Mouse (Mus musculus) midbrain, embryonic 11.5 days (tissue): ENCODE measurements around the gene Gap43. TPM values are rescaled to one million over a fixed set of nuclear protein-coding genes. Genes with fewer than 3 reads are reported as not detected.
A peak's percentile ranks its signal among the peaks of the same experiment; 100 is the strongest.

Experiments
- ATAC-seq: fragments of 200-750 bp; cut with Nextera tagmentation; 2 replicates; pipeline ENCODE4 v1.8.0; 2017; ENCODE audit warnings: moderate TSS enrichment, moderate library complexity; ENCODE audit not compliant: low FRiP score
- DNase-seq: peaks from one replicate; pipeline ENCODE4 v3.0.0; 2015; ENCODE audit warnings: low spot score; ENCODE audit errors: missing footprints
- H3K27ac ChIP-seq: fragments of 300-500 bp; sonication (generic); 2 replicates; pipeline ENCODE4 v1.5.1; 2014; ENCODE audit warnings: low read depth, low read length
- H3K27me3 ChIP-seq: fragments of 300-500 bp; sonication (generic); 2 replicates; pipeline ENCODE4 v1.6.1; 2014; ENCODE audit warnings: mild to moderate bottlenecking, low read length, moderate library complexity, mixed read lengths; ENCODE audit not compliant: control insufficient read depth, insufficient read depth
- H3K36me3 ChIP-seq: fragments of 300-500 bp; sonication (generic); 2 replicates; pipeline ENCODE4 v1.6.1; 2014; ENCODE audit warnings: mild to moderate bottlenecking, low read length, moderate library complexity, mixed read lengths; ENCODE audit not compliant: control insufficient read depth, insufficient read depth
- H3K4me1 ChIP-seq: fragments of 300-500 bp; sonication (generic); 2 replicates; pipeline ENCODE4 v1.6.1; 2014; ENCODE audit warnings: low read length; ENCODE audit not compliant: control insufficient read depth, insufficient read depth
- H3K4me2 ChIP-seq: fragments of 300-500 bp; sonication (generic); 2 replicates; pipeline ENCODE4 v1.6.1; 2014; ENCODE audit warnings: mild to moderate bottlenecking, moderate library complexity
- H3K4me3 ChIP-seq: fragments of 300-500 bp; sonication (generic); 2 replicates; pipeline ENCODE4 v1.5.1; 2014; ENCODE audit warnings: low read depth, low read length
- H3K9ac ChIP-seq: fragments of 300-500 bp; sonication (generic); 2 replicates; pipeline ENCODE4 v1.6.1; 2014; ENCODE audit warnings: low read length
- H3K9me3 ChIP-seq: fragments of 300-500 bp; sonication (generic); 2 replicates; pipeline ENCODE4 v1.6.1; 2016; ENCODE audit warnings: low read length; ENCODE audit not compliant: control insufficient read depth
- WGBS: fragments of 180-500 bp; shearing (Covaris S2); extraction: QIAGEN DNeasy Blood & Tissue Kit; methylation state at CpG from one replicate; pipeline ENCODE4 v1.1.7; 2014; 5-methylcytosine and 5-hydroxymethylcytosine counted together
- polyA plus RNA-seq: library from polyadenylated mRNA; unstranded; fragments of >200 nt; fragmentation: Nextera tagmentation; extraction: Ambion mirVana; gene quantifications from 2 replicates; pipeline ENCODE4 v1.2.1, GENCODE M21; 2014

Gap43 gene
- polyA plus RNA-seq, 1 experiment from 2014 or later = 301 TPM

DNA sequence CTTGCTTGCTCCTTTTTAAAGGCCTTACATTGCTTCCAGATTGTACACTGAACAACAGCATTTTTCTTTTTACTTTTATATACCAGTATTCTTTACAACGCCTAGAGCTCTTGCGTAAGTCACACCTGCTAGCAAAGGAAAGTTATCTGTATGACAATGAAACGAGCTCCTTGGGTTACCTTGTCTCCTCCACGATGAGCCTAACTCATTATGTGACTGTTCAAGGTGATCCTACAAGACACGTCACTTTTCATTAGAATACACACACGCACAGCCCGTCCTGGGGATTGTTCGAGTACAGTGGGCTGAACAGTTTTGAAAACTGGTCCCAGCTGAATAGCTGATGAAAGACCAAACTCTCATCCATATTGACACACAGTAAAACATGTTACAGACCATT, 63.2 kb downstream of the Gap43 start:
- ATAC-seq (no peak), DNase-seq (peak; percentile 81)

DNA sequence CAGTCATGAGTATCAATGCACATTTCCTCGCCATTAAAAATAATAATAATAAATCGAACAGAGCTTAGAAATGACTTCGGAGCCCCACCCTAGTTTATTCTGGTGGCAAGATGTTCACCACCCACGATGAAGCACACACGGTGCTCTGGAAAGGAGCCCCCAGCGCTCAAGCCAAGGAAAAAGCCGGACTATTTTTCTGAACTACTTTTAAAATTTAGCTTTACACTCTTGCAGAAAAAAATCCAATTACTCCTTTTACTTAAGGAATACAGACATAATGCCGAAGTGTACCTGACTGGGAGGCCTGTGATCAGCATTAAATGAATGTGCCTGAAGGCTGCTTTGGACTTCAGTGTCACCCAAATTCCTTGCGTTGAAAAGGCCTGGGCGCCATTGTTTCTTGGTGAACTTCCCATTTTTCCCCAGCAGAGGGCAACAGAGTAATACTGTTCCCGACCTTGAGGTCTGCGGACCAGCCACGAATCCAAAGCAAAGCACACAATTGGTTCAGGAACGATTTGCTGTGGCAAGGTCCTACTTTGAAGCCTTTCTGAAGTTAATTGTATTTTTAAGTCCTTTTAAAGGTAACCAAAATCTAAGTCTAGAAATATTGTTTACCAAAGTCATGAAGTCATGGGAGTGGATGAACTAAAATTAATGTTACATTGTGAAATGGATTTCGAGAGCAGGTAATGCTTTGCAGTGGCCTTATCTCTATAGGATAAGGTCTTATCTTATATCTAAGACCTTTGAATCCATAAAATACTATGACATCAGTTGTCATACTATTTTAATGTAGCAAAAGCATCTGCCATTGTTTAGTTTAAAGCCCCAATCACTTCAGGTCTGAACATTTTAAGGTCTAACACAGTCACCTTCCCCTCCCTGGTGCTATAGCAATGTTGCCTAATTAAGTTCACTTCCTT, 64.0 kb downstream of the Gap43 start:
- Histone ChIP-seq H3K4me1 (peaks cover 8% of the 10 kb centered on the region), H3K36me3 (no peaks in the 10 kb centered on the region), H3K9me3 (no peaks in the 10 kb centered on the region), H3K4me3 (no peak overlapping the region), H3K27ac (0 out of 2 replicates have a peak overlapping the region, but pooled peaks have one; percentile 25), H3K9ac (peak overlapping the region; percentile 30; the same call in 1 of the 2 replicates), H3K4me2 (no peak overlapping the region), H3K27me3 (peaks cover 4% of the 10 kb centered on the region)
- DNase-seq = peak; percentile 99
- WGBS = 38% methylated on average over 15 of the region's 15 CpGs
- ATAC-seq = peak; percentile 71

More for the DNA sequence above, 63.2 kb downstream of the Gap43 start:
- Histone ChIP-seq H3K4me2 (no peak overlapping the region), H3K27me3 (peaks cover 4% of the 10 kb centered on the region), H3K4me1 (peaks cover 8% of the 10 kb centered on the region), H3K9ac (no peak overlapping the region), H3K27ac (no peak overlapping the region), H3K9me3 (no peaks in the 10 kb centered on the region), H3K4me3 (no peak overlapping the region), H3K36me3 (no peaks in the 10 kb centered on the region)
- 84% methylated on average over 8 of the region's 8 CpGs for WGBS

DNA sequence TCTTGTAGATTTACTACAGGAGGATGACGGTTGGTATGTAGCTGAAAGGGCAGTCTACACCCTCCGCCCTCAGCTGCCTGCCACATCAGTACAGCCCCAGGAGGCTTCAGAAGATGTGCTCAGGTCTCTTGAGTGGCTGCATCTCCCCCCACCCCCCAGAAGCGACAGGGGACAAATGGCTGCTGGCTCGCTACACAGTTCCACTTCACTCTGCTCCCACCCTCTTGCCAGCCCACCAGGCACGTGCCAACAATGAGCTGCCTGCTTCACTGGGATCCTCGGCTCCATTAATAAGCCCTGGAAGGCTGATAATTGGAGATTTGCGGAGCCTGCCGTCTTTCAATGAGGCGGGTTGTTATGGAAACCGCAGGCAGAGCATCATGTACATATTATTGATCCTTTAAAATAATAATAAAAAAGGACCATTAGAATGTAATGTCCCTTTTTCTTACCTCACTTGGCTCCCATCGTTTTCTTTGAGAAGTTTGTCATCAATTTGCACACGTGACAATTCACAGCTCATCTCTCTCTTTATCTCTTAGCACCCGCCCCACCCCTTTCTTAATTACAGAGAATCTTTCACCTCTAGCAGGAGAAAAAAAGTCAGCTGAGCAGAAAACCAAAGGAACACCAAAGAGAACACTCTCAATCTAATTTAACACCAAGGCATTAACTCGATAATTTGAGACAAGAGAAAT, 64.8 kb downstream of the Gap43 start:
- Histone ChIP-seq H3K4me2 (peak overlapping the region; percentile 11; the same call in 1 of the 2 replicates), H3K27me3 (peaks cover 4% of the 10 kb centered on the region), H3K4me3 (no peak overlapping the region), H3K9ac (peak overlapping the region; percentile 38), H3K9me3 (no peaks in the 10 kb centered on the region), H3K27ac (peak overlapping the region; percentile 48; the same call in 1 of the 2 replicates), H3K36me3 (no peaks in the 10 kb centered on the region), H3K4me1 (peaks cover 8% of the 10 kb centered on the region)
- ATAC-seq (peak; percentile 74), DNase-seq (peak; percentile 86)
- 36% methylated on average over 14 of the region's 14 CpGs for WGBS

DNA sequence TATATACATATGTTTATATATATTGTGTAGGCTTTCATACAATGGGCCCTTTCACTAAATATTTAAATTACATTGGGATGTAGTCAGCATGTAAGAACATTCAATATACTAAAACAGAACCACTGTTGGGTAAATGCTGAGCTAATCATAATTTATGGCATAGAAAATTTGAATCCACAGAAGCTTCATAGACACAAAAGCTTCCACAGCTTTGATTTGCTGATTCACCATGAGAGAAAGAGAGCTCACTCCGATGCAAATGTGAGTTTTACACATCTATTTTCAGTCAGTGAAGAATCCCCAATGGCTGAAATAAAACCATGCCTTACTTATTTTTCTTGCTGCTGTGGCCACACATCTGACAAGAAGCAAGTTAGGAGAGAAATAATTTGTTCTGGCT, 69.2 kb downstream of the Gap43 start:
- peak; percentile 14 for DNase-seq
- H3K4me2 ChIP-seq = no peak overlapping the region
- no peaks in the 10 kb centered on the region for H3K36me3 ChIP-seq
- no peak overlapping the region for H3K4me3 ChIP-seq
- no peaks in the 10 kb centered on the region for H3K27me3 ChIP-seq
- WGBS = 91% methylated on average over 1 of the region's 1 CpGs
- no peaks in the 10 kb centered on the region for H3K9me3 ChIP-seq
- H3K27ac ChIP-seq = no peak overlapping the region
- peaks cover 19% of the 10 kb centered on the region for H3K4me1 ChIP-seq
- H3K9ac ChIP-seq = no peak overlapping the region
- no peak for ATAC-seq

GRCm38 (mm10) chr16:42269587-42269967, 70.9 kb downstream of the Gap43 start:
- Histone ChIP-seq H3K9me3 (no peaks in the 10 kb centered on the region), H3K4me3 (no peak overlapping the region), H3K27me3 (no peaks in the 10 kb centered on the region), H3K36me3 (no peaks in the 10 kb centered on the region), H3K4me1 (peaks cover 13% of the 10 kb centered on the region), H3K4me2 (no peak overlapping the region), H3K9ac (no peak overlapping the region), H3K27ac (0 out of 2 replicates have a peak overlapping the region, but pooled peaks have one; percentile 25)
- WGBS = 55% methylated on average over 2 of the region's 2 CpGs
- DNase-seq (no peak), ATAC-seq (peak; percentile 54)

DNA sequence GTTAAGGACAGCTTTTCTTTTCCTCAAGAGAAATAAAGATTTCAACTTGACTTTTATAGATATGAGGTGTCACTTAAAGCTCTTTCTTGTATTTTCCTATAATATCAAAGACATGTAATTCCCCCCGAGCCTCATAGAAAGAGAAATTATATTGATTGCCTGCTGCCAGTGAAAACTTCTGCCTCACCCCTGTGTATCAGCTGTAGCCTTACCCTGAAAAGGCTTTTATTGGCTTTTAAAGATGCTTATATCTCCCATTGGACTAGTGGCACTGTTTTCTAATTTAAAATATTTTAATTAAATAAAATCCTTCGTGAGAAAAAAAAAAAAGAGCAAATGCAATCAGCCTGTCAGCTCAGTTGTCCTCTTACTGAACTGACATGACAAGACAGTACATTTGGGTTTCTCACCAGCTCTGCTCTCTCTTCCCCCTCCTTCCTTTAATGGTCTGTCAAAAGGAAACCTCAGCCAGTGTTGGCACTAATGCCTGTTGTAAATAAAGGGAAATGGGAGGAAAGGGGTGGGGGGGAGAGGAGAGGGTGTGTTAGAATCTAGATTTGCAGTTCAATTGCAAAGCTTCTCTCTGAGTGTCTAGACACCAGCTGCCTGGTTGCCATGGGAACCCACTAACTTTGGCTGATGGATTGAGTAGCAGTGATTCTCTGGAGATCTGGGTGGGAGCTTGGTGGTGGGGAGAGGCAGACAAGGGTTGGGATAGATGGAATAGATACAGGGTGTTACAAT, 71.4 kb downstream of the Gap43 start:
- WGBS = 31% methylated on average over 2 of the region's 2 CpGs

DNA sequence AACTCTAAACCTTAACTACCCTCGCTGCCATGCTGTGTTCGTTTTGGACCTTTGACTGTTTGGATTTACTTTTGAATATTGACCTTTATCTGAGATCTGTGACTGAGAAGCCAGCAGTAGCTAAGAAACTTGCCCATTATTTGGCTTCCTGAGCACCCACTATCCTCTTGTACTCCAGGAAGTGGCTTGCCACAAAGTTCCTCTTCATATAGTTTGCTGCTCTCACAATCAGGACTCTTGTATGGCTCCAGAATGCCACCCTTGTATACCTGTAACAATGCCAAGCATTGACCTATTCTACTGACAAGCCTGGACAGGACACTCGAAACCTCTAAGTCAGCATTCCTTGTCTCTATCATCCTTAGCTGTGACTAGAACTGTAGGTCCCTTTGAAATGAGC, 75.3 kb downstream of the Gap43 start:
- H3K4me2 ChIP-seq = no peak overlapping the region
- no peaks in the 10 kb centered on the region for H3K36me3 ChIP-seq
- no peak overlapping the region for H3K9ac ChIP-seq
- H3K4me3 ChIP-seq = no peak overlapping the region
- DNase-seq (no peak), ATAC-seq (no peak)
- peaks cover 13% of the 10 kb centered on the region for H3K4me1 ChIP-seq
- no peaks in the 10 kb centered on the region for H3K27me3 ChIP-seq
- WGBS = 80% methylated on average over 3 of the region's 3 CpGs
- H3K9me3 ChIP-seq = no peaks in the 10 kb centered on the region
- no peak overlapping the region for H3K27ac ChIP-seq

More for the DNA sequence above, 71.4 kb downstream of the Gap43 start:
- H3K36me3 ChIP-seq = no peaks in the 10 kb centered on the region
- H3K27me3 ChIP-seq = no peaks in the 10 kb centered on the region
- peak; percentile 96 for ATAC-seq
- H3K4me1 ChIP-seq = peaks cover 13% of the 10 kb centered on the region
- no peak overlapping the region for H3K4me3 ChIP-seq
- H3K4me2 ChIP-seq = no peak overlapping the region
- 0 out of 2 replicates have a peak overlapping the region, but pooled peaks have one; percentile 25 for H3K27ac ChIP-seq
- peak; percentile 97 for DNase-seq
- H3K9ac ChIP-seq = no peak overlapping the region
- no peaks in the 10 kb centered on the region for H3K9me3 ChIP-seq

DNA sequence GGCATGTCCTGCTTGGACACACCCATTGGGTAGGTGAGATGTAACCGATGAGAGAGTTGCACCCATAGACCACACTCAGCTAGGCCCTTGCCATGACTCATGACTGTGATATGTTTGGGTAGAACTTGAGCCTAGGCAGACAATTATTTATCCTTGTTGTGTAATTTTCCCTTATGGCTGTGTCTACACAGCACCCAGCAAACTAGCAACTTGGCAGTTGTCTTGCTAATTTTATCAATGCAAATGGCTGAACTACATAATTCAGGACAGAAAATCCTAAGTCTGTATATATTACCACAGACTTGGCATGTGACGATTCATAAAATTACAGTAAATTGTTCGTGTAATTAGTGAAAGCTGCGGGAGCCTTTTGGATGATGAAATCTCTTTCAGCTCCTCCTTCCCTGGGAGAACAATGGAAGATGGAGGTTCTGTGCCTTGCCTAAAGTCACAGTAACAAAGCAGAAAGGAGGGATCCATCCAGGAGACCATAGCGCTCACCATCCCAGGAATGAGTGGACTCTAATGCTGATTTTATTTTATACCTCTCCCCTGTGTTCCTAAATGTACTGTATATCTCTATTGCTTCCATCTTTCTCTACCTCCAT, 77.4 kb downstream of the Gap43 start:
- WGBS = 88% methylated on average over 5 of the region's 5 CpGs
- H3K4me2 ChIP-seq = no peak overlapping the region
- H3K36me3 ChIP-seq = no peaks in the 10 kb centered on the region
- H3K4me1 ChIP-seq = no peaks in the 10 kb centered on the region
- no peaks in the 10 kb centered on the region for H3K9me3 ChIP-seq
- ATAC-seq = no peak
- no peak for DNase-seq
- H3K27me3 ChIP-seq = no peaks in the 10 kb centered on the region
- H3K9ac ChIP-seq = no peak overlapping the region
- no peak overlapping the region for H3K27ac ChIP-seq
- no peak overlapping the region for H3K4me3 ChIP-seq
